Mouse (Mus musculus): ENCODE data around the gene Cdkn1b. TPM values are rescaled to one million over a fixed set of nuclear protein-coding genes. Genes with fewer than 3 reads are reported as not detected.

Gene Cdkn1b
- total RNA-seq, 2 experiments from 2014 or later: 47.5 to 49.0 TPM

DNA sequence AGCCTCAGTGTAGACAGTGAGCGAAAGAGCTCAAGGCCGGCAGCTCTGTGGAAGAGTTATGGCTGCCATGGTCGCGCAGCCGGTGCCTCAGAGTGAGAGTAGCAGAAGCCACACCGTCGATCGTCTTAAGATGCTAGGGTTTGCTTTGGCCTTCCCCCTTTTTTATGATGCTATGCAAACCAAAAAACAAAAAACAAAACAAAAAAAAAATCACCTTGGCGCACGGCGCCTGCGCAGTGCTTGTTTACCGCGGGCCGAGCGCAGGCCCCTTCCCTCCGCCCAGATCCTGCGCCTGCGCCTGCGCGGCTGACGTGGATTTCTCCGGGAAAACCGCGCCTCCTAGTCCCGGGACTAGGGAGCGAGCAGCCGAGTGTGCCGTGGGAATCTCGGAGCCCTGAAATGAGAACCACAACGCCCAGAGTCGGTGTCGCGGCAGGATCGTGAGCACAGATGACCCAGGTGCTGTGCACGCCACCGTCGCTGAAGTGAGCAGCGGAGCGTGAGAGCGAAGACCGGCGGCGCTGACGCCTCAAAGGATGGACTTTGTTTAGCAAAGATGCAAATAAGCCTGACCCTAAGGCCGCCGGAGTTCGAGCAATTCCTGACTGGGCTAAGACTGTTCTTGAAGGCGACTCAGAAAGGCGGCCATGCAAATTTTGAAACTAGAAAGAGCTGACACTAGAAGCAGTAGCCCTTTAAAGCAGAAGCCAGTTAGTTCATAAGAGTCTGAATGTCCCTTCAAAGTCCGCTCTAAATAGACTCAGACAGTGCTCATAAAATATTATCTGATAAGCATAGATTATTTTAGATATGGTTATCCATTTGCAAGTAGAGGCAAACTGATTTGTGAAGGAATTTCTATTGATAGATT is 21.9 kb upstream of the Cdkn1b start, which contains the start of gene Gpr19:
Gpr19 (minus strand) TSS at position 484 of the 871 bp plus-strand sequence.
- peak; percentile 93 for DNase-seq
- intact Hi-C loops (cut with DNase I): loop anchor here (1.0 to 5.0 kb wide), 2 partner anchors 19 to 34 kb away; no protein-coding TSS in a partner anchor

DNA sequence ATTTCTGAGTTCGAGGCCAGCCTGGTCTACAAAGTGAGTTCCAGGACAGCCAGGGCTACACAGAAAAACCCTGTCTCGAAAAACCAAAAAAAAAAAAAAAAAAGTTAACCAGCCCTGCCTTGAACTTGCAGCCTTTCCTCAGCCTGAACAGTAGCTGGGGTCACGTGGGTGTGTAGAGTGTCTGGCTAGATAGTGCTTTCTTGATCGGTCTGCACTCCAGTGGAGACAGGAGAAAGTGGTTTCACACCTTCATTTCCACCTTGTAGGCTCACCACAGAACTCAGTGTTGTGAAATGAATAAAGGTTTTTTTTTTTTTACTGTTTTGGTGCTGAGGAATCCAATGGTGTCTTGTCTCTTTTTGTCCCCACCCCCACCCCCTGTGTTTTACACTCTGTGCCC is 16.8 kb upstream of the Cdkn1b start:
- intact Hi-C loops (cut with DNase I): no loop called here

DNA sequence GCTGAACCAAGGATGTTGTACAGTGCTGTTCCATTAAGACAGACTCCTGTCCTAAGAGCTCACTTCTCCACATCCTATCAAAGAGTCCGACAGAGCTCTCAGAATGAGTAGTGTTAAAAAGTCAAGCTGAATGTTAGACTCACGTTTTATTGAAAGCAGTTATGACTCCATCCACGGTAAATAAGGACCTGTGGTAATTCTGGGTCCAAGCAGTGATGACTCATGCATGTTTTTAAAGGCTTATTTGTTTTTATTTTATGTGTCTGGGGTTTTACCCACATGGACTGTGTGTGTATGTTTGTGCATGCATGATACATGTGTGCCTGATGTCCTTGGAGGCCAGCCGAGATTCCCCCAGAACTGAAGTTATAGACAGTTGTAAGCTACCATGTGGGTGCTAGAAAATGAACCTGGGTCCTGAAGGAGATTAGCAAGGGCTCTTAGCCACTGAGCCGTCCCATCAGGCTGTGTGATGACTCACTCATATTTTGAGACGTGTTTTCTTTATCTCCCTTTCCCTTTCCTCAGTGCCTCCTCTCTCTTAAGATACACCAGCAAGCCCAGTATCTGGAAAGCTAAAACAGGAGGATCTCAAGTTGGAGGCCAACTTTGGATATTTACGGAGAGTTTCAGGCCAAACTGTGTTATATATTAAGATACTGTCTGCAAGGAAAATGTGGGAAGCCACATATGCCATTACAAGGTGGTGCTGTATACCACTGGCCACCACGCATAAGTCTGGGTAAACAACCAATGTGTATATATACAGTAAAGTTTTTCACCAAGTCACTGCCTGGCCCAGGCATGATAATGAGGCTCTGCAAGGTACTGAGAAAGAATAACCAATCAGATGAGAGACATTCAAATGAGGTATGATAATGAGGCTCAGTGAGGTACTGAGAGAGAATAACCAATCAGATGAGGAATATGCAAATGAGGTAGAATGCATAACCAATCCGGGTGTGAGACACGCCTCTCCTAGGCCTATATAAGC is 16.0 kb upstream of the Cdkn1b start:
- no peak for DNase-seq
- intact Hi-C loops (cut with DNase I): no loop called here

More for the DNA sequence above, 16.8 kb upstream of the Cdkn1b start:
- no peak for DNase-seq

DNA sequence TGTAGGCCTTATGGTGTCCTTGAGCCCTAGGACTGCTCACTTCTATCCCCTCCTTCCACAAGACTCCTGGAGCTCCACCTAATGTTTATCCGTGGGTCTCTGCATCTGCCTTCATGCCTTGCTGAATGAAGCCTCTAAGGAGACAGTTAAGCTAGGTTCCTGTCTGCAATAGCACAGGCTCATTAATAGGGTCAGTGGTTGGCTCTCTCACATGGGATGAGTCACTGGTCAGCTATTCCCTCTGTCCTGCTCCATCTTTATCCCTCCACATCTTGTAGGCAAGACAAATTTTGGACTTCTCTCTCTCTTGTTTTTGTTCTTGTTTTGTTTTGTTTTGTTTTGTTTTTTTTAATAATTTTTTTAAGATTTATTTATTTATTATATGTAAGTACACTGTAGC is 14.4 kb upstream of the Cdkn1b start:
- intact Hi-C loops (cut with DNase I): no loop called here
- DNase-seq: no peak

DNA sequence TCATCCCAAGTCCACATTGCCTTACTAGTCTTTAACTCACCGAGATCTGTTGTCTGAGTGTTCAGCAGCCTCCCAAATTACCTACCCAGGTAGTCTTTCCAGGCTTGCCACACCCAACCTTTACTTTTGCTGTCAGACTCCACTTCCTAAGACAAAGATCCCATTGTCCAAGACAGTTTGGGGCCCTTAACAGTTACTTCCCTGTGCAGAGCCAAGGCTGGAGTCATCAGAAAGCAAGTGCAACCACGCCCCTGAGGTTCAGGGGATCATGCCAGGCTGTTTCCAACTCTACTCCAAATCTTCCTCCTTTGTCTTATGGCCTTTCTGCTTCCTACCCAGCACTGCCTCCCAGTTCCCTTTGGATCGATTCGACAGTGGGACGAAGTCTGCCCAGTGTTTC is 5.7 kb upstream of the Cdkn1b start:
- no peak for DNase-seq
- intact Hi-C loops (cut with DNase I): no loop called here

DNA sequence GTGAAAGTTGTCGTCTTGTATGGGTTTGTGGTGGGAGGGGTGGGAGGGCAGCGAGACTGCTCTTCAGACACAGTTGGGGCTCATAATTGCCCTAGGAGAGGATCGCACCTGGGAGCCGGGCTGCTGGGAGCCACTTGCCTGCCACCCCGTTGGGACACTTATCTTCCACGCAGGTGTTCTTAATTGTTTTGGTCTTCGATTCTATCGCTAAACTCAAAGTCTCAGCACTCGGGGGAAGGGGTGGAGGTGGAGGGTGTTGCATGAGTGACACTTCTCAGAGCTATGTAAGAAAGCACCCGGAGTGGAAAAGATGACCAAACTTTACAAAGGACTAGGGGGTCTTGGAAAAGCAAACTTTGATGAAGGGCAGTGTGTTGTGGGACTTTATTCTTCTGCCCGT is 3.6 kb upstream of the Cdkn1b start:
- DNase-seq: peak in 1 of 2 experiments; percentile 39
- intact Hi-C loops (cut with DNase I): loop anchor here (1.0 kb wide), 1 partner anchor 18 kb away; the partner anchor contains the start of gene Gpr19

DNA sequence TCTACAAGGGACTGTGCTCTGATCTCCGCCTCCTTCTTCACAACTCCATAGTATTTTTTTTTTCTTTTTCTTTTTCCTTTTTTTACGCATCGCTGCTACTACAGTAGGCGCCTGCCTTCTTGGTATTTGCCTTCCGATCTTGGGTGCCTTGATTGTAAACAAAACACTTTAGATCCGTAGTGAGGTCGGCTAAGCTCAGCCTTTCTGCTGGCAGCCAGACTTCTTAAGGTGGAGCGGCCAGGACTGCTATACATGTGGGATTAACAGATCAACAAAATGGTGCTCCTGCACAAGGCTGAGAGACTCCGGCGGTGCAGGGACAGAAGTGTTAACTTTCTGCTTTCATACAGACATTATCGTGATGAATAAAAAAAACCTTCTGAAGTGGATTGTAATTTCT is 3.1 kb upstream of the Cdkn1b start:
- intact Hi-C loops (cut with DNase I): loop anchor here (1.0 kb wide), 1 partner anchor 19 kb away; the partner anchor contains the start of gene Gpr19
- peak; percentile 63 to 72 for DNase-seq

DNA sequence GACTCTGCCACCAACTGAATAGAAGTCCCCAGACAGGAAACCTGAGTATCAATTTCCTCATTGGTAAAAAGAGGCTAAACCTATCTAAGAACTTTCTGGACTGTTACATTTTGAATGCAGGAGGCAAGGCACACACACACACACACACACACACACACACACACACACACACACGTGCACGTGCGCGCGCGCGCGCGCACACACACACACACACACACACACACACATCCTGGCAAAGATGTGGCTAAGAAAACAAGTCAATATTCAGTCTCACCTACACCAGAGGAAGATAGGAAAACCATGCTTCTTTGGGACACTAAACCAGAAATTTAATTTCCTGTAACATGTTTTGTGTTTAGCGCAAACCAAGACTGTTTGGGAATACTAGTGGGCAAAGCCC is 1.4 kb upstream of the Cdkn1b start:
- DNase-seq: no peak
- intact Hi-C loops (cut with DNase I): no loop called here

DNA sequence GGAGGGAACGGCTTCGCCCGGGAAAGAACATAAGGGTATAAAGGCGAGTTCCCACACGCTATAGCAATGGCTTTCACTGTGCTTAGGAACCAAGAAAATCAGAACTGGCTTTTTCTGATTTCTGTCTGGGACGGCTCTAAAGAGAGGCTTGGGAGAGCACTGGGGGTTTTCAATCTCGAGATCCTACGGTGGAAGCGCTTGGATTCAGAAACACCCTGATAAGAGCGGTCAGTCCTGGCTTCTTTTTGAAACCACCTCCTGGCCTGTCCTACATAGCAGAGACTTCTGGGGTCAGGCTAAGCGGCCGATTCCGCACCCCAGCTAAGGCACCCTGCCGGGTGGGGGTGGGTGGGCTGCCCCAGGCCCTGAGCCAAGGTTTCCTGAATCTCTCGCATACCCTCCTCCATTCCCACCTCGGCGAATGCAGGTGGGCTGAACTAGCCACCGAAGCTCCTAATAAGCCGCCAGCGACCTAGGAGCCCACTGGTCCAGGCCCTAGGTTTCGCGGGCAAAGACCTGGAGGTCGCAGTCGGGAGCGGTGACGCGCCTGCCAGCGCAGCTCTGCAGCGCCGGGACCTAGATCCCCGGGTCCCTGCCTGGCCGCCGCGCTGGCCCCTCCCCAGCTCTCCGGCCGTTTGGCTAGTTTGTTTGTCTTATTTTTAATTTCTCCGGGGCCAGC is 551 bp upstream of the Cdkn1b start:
- DNase-seq: no peak
- intact Hi-C loops (cut with DNase I): loop anchor here (2.0 to 5.0 kb wide), 2 partner anchors 63 to 127 kb away; partner anchors contain the start of gene Dusp16

DNA sequence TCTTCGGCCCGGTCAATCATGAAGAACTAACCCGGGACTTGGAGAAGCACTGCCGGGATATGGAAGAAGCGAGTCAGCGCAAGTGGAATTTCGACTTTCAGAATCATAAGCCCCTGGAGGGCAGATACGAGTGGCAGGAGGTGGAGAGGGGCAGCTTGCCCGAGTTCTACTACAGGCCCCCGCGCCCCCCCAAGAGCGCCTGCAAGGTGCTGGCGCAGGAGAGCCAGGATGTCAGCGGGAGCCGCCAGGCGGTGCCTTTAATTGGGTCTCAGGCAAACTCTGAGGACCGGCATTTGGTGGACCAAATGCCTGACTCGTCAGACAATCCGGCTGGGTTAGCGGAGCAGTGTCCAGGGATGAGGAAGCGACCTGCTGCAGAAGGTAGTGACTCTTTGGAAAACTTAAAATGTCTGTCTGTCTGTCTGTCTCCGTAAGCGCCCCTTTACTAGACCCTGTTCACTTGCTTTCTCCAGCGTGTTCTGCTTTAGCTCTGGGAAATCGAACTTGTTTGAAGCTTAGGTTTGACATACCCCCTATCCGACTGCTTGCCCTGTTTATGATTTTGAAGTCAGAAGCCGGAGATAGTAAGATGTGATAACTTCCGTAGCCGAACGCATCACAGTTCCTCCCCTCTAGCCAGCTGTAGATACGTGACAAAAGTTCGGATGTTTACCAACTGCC is 953 bp downstream of the Cdkn1b start:
- DNase-seq: peak; percentile 66
- intact Hi-C loops (cut with DNase I): loop anchor here (2.0 to 5.0 kb wide), 2 partner anchors 62 to 129 kb away; partner anchors contain the start of gene Dusp16

DNA sequence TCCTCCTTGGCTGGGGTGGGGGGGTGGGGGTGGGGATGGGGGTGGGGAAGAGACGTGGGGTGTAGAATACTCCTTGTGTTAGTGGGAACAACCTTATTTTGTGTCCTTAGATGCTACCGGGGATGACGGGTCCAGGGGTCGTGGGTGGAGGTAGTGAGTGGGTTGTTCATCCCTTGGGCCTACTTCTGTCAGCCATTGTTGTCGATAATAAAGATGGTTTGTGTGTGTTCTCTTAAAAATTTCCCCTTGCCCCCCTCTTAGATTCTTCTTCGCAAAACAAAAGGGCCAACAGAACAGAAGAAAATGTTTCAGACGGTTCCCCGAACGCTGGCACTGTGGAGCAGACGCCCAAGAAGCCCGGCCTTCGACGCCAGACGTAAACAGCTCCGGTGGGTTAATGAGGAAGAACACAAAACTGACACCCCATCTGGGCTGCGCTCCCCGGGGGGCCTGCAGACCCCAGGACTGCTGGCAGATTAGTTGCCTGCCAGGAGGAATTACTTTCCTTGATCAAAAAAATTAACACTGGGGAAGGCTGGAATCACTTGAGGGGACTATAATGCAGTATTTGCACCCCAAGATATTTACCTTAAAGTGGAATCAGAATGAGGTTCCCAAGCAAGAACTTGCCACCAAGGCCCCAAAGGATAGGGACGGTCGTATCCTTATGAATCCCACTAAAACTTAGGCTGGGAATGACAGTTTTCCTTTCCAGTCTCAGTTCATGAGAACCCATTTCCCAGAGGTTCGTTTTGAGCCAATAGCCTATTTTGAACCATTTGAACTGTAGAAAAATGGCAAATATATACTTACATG is 1.7 kb downstream of the Cdkn1b start:
- no peak for DNase-seq
- intact Hi-C loops (cut with DNase I): loop anchor here (2.0 to 5.0 kb wide), 2 partner anchors 61 to 130 kb away; partner anchors contain the start of gene Dusp16

DNA sequence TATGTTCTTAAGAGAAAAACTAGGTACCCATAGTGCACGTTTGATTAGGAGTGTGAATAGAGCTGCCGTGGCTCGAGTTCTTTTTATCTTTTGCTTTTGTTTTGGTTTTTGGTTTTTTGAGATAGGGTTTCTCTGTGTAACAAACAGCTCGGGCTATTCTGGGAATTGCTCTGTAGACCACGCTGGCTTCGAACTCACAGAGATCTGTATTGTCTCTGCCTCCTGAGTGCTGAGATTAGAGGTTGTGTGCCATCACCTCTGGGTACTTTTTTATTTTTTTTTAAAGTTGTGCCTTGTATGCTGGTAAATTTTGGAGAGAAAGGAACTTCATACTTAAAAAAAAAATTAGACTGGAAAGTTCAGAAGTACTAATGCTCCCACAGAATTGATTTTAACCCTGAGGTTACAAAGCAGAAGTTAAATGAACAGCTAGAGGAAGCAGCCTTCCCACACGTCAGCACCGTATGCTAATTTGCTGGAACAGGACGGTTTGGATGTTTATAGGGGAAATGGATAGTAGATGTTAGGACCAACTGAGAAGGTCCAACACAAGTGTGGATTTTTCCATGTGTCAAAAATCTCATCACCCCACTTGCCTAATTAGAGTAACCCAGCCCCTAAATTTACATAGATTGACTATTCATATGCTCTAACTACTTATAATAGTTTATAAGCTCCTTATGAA is 2.5 kb downstream of the Cdkn1b start:
- intact Hi-C loops (cut with DNase I): loop anchor here (5.0 kb wide), 1 partner anchor 130 kb away; the partner anchor contains the start of gene Dusp16

DNA sequence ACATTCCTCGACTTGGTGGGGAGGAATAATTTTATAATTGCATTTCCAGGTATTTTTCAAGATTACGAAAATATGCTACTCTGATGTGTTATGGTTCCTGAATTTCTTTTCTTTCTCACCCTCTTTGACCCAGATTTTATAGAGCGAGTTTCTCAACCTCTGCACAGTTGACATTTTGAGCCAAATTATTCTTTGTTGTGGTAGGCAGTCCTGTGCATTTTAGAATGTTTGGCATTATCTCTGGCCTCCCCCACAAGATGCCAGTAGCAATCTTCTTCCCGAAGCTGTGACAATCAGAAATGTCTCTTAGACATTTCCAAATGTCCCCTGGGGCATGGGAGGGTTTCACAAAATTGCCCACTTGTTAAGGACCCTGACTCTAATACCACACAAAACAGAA is 3.5 kb downstream of the Cdkn1b start:
- intact Hi-C loops (cut with DNase I): loop anchor here (5.0 kb wide), 1 partner anchor 131 kb away; the partner anchor contains the start of gene Dusp16
- DNase-seq: no peak

More for the DNA sequence above, 2.5 kb downstream of the Cdkn1b start:
- DNase-seq: no peak

DNA sequence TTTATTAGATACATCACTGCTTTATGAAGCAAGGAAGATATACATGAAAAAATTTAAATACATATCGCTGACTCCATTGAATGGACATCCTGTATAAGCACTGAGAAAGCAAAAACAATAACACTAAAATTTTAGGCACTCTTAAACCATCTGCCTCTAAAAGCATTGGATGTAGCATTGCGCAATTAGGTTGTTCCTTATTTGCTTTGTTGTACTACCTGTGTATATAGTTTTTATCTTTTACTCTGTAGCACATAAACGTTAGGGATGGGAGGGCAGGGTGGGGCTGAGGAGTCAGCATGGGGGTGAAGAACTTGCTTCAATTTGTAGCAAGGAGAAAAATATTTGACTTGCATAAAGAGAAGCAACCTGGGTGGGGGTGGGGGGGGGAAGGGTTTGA is 4.1 kb downstream of the Cdkn1b start:
- DNase-seq: no peak
- intact Hi-C loops (cut with DNase I): loop anchor here (5.0 kb wide), 1 partner anchor 132 kb away; the partner anchor contains the start of gene Dusp16

DNA sequence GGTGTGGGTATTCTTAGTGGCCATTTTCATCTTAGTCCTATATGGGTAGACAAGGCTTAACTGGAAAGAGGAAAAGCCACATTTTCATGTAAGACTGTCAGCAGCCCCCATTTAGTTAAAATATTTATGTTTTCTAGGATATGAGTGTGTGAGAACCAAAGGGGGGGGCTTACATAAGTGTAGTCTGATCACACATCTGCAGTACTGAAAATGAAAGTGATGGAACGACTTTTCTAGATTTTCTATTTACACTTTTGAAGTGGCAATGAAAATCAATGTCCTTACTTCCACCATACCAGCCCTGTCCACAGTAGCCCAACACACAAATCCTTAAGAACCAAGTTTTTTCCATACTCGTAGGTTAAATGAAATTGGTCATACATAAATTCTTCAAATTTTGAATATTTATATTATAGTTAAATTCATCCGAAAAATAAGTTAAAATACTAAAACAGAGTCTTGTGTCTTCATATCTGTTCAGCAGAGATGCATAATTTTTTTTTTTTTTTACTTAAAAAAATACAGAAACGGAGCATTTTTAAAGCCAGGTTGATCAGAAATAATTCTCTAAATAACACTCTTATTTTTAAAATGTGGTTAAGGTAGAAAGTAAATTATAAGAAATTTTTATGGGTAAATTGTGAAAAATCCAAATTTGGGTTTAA is 5.6 kb downstream of the Cdkn1b start:
- DNase-seq: no peak
- intact Hi-C loops (cut with DNase I): no loop called here

DNA sequence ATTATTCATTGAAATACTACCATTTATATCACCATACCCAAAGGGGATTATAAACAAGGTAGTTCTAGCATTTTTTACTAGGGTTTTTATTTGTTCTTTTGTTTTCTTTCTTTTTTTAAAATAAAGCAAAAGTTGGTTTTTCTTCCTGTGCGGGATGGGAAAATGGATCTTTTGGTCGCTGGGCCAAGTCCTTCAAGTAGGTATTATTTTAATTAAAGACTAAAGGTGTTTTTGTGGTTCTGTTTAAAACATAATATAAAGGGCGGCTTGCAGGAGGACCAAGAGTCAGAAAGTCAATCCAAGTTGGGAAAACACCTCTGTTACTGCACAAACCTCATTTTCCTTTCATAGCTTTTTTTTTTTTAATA is 6.1 kb downstream of the Cdkn1b start:
- intact Hi-C loops (cut with DNase I): no loop called here
- no peak for DNase-seq

Measured in heart, postnatal 14 days (tissue).